Mouse (Mus musculus) left cerebral cortex, adult 8-10 months (tissue): Measurements from ENCODE around the gene Il31. TPM values are rescaled to one million over a fixed set of nuclear protein-coding genes. Genes with fewer than 3 reads are reported as not detected.
A peak's percentile ranks its signal among the peaks of the same experiment; 100 is the strongest.
"Not testable (repeated sequence)": the region's sequence is repeated elsewhere in the genome, so short reads cannot be mapped to it uniquely, and the experiment has no call there.

Experiments
- DNase-seq, 2 experiments: peaks; one replicate each; pipeline ENCODE4 v3.0.0; 2022; ENCODE audit warnings: low spot score in 2 of 2
- total RNA-seq, 4 experiments: library from RNA; stranded (reverse); gene quantifications; 2 replicates each; pipeline ENCODE4 v1.2.4; 2022

Gene Il31
- not detected for total RNA-seq

DNA sequence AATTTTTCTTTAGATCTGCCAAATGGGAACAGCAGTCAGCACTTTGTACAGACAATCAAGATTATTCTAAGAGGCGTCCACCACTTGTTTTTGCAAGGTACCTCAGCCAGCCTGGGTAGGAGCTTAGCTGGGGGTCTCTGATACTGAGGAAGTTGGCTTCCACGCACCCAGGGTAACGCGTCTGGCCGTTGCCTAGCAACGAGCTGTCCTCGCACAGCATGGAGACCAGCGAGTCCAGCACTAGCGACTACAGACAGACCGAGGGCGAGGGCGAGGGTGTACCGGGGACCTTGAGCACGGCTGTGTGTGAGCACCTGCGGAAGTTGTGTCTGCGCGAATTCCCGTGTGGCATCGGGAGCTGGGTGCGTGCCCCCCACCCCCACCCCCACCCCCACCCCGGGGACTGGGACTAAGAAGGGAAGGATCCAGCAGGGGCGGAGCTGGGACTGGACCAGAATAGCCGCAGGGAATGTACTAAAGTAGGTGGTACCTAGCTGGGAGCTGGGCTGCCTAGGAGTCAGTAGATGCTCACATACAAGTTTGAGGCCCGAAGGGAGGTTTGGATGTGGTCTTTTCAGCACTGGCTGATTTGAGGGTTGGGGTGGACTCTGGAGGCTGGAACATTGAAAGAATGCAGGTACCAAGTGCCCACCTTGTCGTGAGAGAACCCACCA, at the start of gene Il31, which contains the start of gene Lrrc43:
Il31 (minus strand) TSS at position 378 of the 674 bp plus-strand sequence.
Lrrc43 (plus strand) TSS at position 194 of the 674 bp plus-strand sequence.
- DNase-seq: no peak

DNA sequence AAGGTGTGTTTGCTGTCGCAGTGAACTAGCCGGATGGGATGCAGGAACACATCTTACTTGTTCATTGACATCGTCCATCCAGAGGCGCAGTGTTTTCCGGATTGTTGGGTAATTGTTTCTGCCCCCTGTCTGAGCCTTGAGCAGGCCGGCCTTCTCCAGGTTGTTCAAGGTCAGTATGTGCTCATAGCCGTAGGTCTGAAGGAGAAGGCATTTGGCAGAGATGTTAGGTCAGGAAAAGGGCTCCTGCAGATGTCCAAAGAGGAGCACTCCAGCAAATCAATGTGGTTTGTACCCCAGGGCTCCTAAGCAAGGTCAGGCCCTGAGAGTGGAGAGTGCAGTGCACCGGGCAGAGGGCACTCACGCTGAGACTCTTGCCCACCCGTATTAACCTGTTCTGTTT, 44.5 kb upstream of the Il31 start:
- DNase-seq: peak in 1 of 2 experiments; percentile 2

DNA sequence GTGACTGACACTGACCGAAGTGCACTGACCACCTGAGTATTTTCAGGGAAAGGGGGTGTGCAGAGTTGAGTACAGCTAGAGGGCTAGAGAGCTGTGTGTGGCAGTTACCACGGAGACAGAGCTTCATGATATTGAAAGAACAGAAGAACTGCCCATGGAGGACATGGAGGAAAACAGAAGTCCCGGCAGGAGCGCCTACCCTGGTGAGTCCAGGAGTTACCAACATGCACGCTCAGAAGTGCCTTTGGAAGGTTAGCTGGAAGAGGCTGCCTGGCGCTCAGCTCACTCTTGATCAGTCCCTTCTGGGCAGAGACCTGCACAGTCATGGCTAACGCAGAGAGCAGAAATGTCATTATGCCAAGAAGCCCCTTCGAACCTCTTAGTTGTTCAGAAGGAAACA, 40.8 kb upstream of the Il31 start:
- DNase-seq: peak in 1 of 2 experiments; percentile 4

DNA sequence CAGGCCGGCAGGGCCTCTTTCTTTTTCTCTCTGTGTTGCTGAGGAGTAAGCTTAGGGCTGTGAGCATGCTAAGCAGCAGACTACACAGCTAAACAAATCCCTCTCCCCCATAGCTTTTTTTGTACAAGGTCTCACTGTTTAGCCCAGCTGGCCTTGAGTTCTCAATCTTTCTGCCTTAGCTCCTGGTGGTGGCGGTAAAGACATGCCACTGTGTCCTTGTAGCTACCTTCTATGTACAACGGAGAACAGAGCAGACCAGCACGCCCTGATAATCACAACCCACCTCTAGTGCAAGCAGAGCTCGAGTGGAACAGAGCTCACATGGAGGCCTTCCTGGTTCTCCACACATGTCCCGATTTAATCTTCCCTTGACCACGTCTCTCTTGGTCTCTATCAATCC, 39.4 kb upstream of the Il31 start:
- DNase-seq: peak in 1 of 2 experiments; percentile 2

DNA sequence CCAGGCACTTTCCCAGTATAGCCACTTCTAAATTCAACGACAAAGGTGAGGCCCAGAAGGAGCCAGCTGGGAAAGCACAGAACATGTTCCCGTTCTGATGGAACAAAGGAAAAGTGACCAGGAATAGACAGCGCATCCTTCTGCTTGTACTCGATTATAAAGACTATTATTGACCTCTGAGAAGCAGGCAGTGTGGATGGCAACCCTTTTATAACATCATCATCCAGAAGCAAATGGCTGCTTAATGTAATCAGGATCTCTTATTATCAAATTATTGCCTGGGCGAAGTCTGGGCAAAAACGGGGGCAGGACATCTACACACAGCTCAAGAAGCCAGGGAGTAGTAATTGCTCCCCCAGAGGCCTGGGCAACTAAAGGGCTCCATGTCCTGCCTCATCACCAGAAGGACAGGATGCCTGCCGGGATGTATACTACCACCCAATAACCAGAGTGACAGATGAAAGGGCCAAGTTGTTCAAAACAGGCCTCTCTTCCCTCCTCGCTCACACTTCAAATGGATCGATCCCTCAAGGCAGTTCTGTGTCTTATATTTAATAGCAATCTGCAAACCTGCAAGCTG, 36.7 kb upstream of the Il31 start:
- peak in 1 of 2 experiments; percentile 3 for DNase-seq

DNA sequence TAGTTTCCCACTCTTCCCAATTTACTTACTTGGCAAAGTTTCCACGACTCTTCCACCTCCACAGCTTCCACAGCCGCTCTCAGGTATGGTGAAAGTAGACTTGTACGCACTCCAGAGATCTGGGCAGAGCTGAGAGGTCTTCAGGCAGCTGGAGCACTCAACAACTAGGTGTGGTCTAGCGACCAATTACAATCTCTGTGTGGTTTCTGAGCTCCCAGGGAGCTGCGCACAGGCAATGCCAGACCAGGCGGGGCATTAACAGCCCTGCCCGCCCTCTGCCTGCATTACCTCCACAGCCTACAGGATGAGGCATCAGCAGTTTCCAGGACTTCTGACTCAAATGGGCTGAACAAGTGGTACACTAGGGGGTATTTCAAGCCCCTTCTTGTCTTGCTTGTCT, 36.0 kb upstream of the Il31 start, which contains the start of gene Gm49027:
Gm49027 (minus strand) TSS at position 208 of the 400 bp plus-strand sequence.
- DNase-seq: peak in 1 of 2 experiments; percentile 9

DNA sequence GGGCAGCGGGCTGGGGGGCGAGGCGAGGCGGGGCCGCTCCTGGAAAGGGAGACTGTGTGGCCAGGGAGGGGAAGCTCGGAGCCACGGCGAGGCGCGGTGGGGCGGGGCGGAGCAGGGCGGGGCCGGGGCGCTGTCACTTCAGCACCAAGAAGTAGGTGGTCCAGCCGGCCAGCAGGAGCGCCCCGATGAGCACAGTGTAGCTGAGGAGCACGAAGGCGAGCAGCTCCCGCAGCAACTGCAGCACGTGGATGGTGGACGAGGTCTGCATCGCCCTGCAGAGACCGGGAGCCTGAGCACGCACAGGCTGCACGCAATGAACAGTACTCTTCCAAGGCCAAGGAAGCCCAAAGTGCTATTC, 35.1 kb upstream of the Il31 start:
- DNase-seq: no peak

DNA sequence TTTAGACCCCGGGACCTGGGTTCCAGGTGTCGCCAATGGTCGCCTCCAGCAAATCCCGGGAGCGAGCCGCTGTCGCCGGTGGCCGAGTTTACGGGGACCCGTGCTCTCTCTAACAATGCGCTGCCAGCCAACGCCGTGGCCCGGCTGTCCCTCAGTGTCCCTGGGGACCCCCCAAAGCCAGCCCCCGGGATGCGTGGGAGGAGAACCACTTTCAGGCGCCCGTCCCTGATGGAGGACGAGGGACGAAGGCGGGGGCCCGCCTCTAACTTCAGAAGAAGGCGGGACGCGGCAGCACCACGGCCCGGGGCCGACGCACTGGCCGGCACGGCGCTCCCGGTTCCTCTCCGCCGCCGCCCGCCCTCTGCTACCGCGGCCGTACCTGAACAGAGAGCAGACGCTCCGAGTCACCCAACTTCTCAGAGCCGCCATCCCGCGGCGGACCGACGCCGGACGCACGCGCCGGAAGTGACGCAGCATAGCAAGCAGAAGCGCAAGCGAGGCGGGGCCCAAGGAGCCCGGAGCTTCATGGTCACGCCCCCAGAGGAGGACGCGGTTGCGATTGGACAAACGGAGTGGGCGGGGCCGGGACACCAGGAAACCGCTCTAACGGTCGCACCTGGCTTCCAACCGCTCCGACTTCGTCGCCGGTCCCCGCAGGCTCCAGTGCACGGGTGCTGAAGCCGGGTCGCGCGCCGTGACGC, 34.6 kb upstream of the Il31 start, which contains the start of gene Diablo:
Diablo (minus strand) TSS at position 485 of the 701 bp plus-strand sequence.
- peak; percentile 92 to 98 for DNase-seq

DNA sequence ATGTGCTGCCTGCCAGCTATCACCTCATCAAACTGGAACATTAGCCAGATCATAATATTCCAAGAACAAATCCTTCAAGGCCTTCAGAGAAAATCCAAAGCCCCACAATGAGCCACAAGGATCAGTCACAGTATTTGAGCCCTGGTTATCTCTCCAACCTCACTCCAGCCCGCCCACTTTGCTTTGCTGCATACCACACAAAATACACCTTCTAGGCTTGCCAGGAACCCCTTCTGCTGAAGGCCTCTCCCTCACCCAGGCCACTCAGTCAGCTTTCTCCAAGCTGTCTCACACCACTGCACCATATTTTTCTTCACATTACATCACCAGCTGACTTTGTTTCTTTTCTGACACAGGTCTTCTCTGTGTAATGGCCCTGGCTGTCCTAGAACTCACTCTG, 32.9 kb upstream of the Il31 start:
- DNase-seq: peak in 1 of 2 experiments; percentile 4

DNA sequence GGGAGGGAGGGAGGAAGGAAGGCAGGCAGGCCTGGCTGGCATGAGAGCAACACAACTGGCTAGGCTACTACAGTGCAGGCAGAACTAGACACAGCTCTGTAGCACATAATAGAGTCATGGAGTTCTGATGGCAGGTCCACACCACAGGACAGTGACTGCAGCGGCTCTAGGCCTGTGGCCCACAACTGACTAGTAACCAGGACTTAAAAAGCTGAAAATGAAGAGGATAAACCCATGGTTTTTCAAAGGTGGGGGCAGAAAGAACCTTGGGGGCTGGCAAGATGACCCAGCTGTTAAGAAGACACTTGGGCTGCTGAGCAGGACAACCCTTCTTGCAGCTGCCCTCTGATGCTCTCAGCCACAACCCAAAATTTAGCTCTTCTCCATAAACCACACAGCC, 32.3 kb upstream of the Il31 start:
- DNase-seq: peak in 1 of 2 experiments; percentile 2

DNA sequence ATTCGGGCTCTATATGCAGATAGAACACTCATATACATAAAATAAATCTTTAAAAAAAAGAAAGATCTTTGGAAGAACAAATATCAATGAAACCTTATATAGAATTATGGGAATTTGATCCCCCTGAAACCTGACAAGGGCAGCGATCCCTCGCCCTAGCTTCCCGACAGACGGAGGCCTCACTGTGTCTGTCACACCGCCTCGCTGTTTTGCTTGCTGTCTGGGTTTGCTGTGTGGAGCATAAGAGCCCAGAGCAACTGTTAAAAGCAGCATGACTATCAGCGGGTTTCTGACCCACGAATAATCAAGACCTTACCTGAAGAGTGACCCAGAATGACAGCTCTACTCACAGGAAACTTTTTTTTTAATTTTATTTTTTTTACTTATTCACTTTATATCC, 31.4 kb upstream of the Il31 start:
- DNase-seq: peak in 1 of 2 experiments; percentile 3

DNA sequence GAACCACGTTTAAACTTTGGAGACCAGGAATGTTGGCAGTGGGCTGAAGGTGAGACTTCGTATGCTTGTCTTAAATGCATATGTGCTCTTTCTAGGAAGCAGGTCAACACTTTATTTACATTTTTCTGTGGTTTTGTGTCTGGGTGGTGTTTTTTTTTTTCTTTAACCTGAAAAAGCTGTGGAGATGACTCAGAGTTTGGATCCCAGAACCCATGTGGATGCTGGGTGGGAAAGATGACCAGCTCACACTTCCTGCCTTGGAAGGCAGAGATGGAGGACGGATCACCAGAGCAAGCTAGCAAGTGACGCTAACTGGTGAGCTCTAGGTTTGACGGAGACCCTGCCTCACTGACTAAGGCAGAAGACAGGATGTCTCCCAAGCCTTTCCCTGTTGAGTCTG, 25.6 kb upstream of the Il31 start:
- no peak for DNase-seq

DNA sequence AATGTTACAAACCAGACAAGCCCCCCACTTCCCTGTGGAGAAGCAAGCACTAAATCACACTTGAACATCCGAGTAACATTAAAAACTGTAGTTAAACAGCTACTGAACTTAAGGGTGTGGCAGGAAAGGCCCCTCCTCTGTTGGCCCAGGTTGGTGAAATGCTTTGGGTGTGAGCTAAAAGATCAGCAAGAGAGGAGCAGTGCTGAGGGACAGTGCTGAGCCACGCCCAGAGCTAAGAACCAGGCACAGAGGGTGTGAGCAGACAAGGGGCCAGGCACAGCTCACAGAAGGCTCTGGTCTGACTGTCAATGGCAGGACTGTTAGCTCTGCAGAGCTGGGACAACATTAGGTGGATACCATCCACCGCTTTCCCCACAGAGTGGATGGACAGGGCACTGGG, 22.8 kb upstream of the Il31 start:
- DNase-seq: no peak

DNA sequence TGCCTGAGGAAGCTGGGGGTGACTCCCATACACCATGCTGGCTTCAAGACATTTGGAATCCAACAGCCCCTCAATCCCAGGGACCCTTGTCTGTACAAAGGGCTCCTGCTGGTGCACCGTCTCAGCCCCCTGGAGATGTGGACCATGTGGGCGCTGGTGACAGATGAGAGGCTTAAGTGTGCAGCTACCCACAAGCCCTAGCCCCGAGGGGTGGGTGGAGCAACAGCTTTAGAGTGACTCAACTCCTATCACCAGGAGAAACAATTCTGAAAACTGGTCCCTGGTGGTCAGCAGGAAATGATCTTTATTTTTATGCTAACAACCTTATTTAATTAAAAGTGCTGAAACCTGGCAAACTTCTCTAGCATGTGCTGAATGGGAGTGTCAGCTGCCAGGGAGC, 22.1 kb upstream of the Il31 start:
- DNase-seq: not testable (repeated sequence)

DNA sequence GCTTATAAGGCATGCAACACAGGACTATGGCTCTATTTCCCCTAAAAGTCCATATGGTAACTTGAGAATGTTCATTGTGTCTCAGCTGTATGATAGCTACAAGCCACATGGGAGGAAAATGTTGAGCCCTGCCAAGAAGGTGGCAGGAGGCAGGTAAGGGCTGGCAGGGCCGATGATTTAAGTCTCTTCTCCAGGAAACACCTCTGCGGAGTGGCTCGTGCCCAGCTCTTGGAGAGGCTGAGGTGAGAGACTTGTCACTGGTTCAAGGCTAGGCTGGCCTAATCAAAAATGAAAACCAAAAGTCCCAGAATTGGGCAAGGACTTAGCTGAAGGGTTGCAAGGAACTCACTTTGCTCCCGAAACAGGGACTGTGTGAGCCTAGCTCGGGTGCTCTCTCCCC, 20.9 kb upstream of the Il31 start, which contains the start of gene B3gnt4:
B3gnt4 (plus strand) TSS at position 301 of the 400 bp plus-strand sequence.
- no peak for DNase-seq

DNA sequence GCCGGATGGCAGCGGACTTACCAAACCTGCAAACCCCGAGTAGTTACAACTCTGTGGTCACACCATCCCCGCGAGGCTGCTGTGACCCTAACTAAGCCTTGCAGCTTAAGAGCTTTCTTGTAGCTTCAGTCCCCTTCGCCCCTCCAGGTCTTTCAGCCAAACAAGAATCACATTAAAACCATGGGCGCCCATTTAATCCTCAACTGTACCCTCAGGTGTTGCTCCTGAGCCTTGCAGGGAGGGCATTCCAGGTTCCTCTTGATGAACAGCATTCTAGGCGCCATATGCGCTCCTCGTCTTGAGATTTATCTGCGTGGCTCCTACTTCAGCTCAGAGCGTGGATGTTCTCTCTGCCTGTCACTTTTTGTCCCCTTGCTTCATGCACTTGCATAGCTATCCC, 19.6 kb upstream of the Il31 start:
- no peak for DNase-seq

DNA sequence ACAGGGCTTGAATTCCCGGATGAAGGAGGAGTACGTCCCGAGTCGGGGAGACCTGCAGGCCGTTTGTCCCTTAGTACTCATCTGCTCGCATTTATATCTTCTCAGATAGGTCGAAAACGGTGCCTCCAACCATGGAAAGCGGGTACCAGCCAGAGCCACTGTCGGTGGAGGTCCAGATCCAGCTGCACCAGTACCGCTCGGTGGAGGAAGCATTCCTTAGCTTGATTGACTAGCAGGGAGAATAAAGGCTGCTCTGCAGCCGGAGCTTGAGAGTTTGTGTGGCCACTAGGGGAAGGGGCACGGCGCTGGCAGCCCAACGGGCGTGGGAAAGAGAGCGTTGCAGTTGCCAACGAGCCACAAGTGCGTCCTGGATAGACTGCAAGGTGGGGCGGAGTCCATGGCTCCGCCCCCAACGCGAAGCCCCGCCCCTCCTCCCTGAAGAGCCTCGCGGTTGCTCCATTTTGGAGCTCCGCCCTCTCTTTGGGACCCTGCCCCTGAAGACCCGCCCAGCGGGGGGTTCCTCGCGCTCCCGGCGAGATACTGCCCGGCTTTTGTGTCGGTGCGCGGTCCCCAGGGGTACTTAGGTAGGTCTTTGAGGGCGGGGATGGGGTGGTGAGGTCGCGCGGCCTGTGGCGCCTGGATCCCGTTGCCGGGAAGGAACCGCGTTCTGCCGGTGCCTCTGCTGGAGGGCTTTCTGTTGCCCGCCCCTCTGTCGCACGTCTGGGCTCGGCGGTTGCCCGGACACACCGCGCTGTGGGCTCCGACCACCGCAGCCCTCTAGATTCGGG, 18.8 kb upstream of the Il31 start:
- peak; percentile 54 to 75 for DNase-seq

DNA sequence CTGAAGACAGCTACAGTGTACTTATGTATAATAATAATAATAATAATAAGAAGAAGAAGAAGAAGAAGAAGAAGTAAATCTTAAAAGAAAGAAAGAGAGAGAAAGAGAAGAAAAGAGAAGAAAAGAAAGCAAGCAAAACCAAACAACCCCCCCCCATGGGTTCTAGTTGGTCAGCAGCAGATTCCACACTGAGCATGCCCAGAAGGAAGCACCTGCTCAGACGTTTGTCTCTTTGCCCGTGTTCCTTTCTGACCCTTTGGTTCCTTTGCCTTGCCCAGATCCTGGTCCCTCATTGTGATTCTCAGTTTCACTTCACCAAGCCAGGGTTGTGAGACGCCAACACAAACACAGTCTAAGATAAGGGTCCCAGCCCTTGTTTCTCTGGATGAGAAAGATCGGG, 12.7 kb upstream of the Il31 start:
- DNase-seq: no peak

DNA sequence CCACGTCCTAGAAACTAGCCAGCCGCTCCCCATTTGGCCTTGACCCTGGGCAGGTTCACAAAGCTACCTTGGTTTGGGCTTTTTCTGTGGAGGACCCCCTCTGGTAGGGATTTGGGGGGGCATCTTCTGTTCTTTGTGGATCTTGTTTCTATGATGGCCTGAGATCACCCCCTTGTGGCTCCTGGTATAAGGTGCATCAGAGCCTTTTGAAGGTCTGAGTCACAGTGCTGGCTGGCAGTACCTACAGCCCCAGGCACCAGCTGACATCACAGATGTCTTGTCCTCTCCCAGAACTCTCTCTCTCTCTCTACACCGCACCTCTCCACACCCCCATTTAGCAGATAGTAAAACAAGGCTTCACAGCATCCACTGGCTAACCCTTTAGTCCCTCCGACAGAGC, 10.4 kb upstream of the Il31 start:
- peak in 1 of 2 experiments; percentile 46 for DNase-seq

DNA sequence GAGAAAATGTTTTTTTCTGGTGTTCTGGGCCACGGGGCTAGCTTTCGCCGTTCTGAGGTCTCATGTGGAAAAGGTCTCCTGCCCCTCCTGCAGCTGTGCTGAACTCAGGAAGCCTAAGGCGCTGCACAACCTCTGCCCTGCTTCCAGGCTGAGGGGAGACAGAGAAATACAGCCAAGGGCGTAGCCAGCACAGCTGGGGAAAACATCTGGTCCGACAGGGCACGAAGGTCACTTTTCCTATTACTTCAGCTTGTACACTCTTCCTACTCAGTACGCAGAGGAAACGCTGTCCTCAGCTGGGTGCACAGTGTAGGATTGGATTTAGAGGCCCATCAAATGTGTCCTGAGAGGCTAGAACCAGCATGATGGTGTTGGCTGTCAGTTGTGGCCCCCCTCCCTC, 646 bp upstream of the Il31 start:
- DNase-seq: no peak

DNA sequence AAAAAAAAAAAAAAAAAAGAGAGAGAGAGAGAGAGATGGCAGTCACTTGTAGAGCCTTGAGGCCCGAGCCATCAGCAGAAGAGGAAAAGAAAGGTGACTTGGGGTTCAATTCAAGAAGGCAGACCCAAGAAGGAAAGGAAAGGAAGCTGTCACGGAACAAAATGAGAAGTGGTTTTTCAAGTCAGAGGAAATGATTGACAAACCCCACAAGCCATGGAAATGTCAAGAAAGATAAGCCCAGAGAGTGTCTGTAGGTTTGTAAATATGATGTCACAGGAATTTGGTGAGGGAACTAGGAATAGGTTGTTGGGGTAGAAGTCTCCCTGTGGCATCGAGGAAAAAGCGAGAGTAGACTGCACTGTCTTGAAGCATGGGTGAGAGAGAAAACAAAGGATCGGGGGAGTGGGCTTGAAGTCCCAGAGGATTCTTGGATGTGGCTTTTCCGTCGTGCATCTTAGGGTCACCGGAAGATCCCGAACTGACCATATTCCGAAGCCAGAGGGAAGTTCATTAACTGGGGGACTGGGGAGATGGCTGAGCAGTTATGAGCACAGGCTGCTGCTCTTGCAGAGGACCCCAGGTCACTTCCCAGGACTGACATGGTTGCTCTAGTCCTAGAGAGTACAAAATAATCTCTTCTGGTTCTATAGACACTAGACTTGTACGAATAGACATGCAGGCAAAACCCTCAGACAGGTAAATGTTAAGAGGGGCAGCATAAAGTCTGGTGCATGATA, 1.5 kb downstream of the Il31 start:
- no peak for DNase-seq
